Mouse (Mus musculus): ENCODE data around the gene Lyst. TPM values are rescaled to one million over a fixed set of nuclear protein-coding genes. Genes with fewer than 3 reads are reported as not detected.

The Lyst gene
- total and polyA plus RNA-seq, 3 experiments: 2.0 to 6.8 (median 6.7) TPM

DNA sequence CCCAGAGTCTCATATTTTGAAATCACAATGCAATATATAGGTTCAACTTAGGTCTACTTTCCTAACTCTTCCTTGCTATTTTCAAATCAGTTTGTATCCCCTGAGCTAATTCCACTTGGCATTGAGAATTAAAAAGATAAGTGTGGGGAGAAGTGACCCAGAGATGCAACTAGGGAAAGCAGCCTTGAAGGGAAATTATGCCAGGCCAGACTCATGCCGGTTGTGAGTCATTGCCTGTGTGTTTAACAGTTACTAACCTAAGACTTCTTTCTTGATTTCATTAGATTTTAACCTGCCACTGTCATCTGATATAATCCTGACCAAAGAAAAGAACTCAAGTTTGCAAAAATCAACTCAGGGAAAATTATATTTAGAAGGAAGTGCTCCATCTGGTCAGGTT is 43.5 kb downstream of the Lyst start:
- H3K36me3 ChIP-seq (ENCODE audit: control insufficient read depth, insufficient read depth, low read length): 0 out of 2 replicates have a peak, but pooled peaks cover 2% of the 10 kb centered on the region
- H3K4me3 ChIP-seq: no peak overlapping the region
- intact Hi-C loops (cut with DNase I): no loop called here
- no peaks in the 10 kb centered on the region; the same call in 1 of the 2 replicates for H3K4me1 ChIP-seq (ENCODE audit: control insufficient read depth, insufficient read depth, low read length)
- no peaks in the 10 kb centered on the region for H3K27me3 ChIP-seq (ENCODE audit: control insufficient read depth, insufficient read depth, low read length)
- no peak for DNase-seq
- H3K9ac ChIP-seq (ENCODE audit: low read depth, low read length): no peak overlapping the region
- WGBS: 69% methylated on average over 1 of the region's 1 CpGs
- no peaks in the 10 kb centered on the region for H3K79me2 ChIP-seq (replicated peaks; ENCODE audit: control insufficient read depth, insufficient read depth, low read length)
- no peak overlapping the region for H3K27ac ChIP-seq
- TF ChIP-seq POLR2A (IDR thresholded peaks at IDR 0.05; ENCODE audit: insufficient read depth, low read depth, low read length): no peak
- TF ChIP-seq CTCF (IDR thresholded peaks at IDR 0.05): no peak
- no peak for TF ChIP-seq EP300 (IDR thresholded peaks at IDR 0.05; ENCODE audit: insufficient read depth, low read depth, low read length)

DNA sequence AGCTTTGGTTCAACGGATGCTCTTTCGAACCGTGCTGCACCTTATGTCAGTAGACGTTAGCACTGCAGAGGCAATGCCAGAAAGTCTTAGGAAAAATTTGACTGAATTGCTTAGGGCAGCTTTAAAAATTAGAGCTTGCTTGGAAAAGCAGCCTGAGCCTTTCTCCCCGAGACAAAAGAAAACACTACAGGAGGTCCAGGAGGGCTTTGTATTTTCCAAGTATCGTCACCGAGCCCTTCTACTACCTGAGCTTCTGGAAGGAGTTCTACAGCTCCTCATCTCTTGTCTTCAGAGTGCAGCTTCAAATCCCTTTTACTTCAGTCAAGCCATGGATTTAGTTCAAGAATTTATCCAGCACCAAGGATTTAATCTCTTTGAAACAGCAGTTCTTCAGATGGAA is 44.5 kb downstream of the Lyst start:
- Histone ChIP-seq H3K27me3 (ENCODE audit: control insufficient read depth, insufficient read depth, low read length) (no peaks in the 10 kb centered on the region), H3K79me2 (replicated peaks; ENCODE audit: control insufficient read depth, insufficient read depth, low read length) (no peaks in the 10 kb centered on the region), H3K36me3 (ENCODE audit: control insufficient read depth, insufficient read depth, low read length) (0 out of 2 replicates have a peak, but pooled peaks cover 2% of the 10 kb centered on the region), H3K4me1 (ENCODE audit: control insufficient read depth, insufficient read depth, low read length) (no peaks in the 10 kb centered on the region; the same call in 1 of the 2 replicates), H3K27ac (no peak overlapping the region), H3K4me3 (no peak overlapping the region), H3K9ac (ENCODE audit: low read depth, low read length) (no peak overlapping the region)
- WGBS: 76% methylated on average over 7 of the region's 7 CpGs
- no peak for DNase-seq
- intact Hi-C loops (cut with DNase I): no loop called here
- TF ChIP-seq EP300 (IDR thresholded peaks at IDR 0.05; ENCODE audit: insufficient read depth, low read depth, low read length): no peak
- no peak for TF ChIP-seq POLR2A (IDR thresholded peaks at IDR 0.05; ENCODE audit: insufficient read depth, low read depth, low read length)
- no peak for TF ChIP-seq CTCF (IDR thresholded peaks at IDR 0.05)

DNA sequence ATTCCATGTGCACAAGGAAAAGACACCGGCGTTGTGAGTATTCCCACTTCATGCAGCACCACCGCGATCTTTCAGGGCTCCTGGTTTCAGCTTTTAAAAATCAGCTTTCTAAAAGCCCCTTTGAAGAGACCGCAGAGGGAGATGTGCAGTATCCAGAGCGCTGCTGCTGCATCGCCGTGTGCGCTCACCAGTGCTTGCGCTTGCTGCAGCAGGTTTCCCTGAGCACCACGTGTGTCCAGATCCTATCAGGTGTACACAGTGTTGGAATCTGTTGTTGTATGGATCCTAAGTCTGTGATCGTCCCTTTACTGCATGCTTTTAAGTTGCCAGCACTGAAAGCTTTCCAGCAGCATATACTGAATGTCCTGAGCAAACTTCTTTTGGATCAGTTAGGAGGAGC is 45.0 kb downstream of the Lyst start:
- WGBS: 87% methylated on average over 12 of the region's 12 CpGs
- intact Hi-C loops (cut with DNase I): no loop called here

DNA sequence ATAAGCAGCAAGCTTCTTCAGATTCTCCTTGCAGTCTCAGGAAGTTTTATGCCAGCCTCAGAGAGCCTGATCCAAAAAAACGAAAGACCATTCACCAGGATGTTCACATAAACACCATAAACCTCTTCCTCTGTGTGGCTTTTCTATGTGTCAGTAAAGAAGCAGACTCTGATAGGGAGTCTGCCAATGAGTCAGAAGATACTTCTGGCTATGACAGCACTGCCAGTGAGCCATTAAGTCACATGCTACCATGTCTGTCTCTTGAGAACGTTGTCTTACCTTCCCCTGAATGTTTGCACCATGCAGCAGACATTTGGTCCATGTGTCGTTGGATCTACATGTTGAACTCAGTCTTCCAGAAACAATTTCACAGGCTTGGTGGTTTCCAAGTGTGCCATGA is 47.4 kb downstream of the Lyst start:
- no peaks in the 10 kb centered on the region for H3K27me3 ChIP-seq (ENCODE audit: control insufficient read depth, insufficient read depth, low read length)
- H3K79me2 ChIP-seq (replicated peaks; ENCODE audit: control insufficient read depth, insufficient read depth, low read length): no peaks in the 10 kb centered on the region
- intact Hi-C loops (cut with DNase I): no loop called here
- H3K36me3 ChIP-seq (ENCODE audit: control insufficient read depth, insufficient read depth, low read length): 0 out of 2 replicates have a peak, but pooled peaks cover 2% of the 10 kb centered on the region
- TF ChIP-seq EP300 (IDR thresholded peaks at IDR 0.05; ENCODE audit: insufficient read depth, low read depth, low read length): no peak
- no peak for TF ChIP-seq CTCF (IDR thresholded peaks at IDR 0.05)
- no peak for TF ChIP-seq POLR2A (IDR thresholded peaks at IDR 0.05; ENCODE audit: insufficient read depth, low read depth, low read length)
- no peak overlapping the region for H3K9ac ChIP-seq (ENCODE audit: low read depth, low read length)
- DNase-seq: no peak
- H3K4me3 ChIP-seq: no peak overlapping the region
- H3K4me1 ChIP-seq (ENCODE audit: control insufficient read depth, insufficient read depth, low read length): no peaks in the 10 kb centered on the region; the same call in 1 of the 2 replicates
- 49% methylated on average over 3 of the region's 3 CpGs for WGBS
- no peak overlapping the region for H3K27ac ChIP-seq

More for the DNA sequence above, 45.0 kb downstream of the Lyst start:
- Histone ChIP-seq H3K79me2 (replicated peaks; ENCODE audit: control insufficient read depth, insufficient read depth, low read length) (no peaks in the 10 kb centered on the region), H3K4me3 (no peak overlapping the region), H3K9ac (ENCODE audit: low read depth, low read length) (no peak overlapping the region), H3K36me3 (ENCODE audit: control insufficient read depth, insufficient read depth, low read length) (0 out of 2 replicates have a peak, but pooled peaks cover 2% of the 10 kb centered on the region), H3K27me3 (ENCODE audit: control insufficient read depth, insufficient read depth, low read length) (no peaks in the 10 kb centered on the region), H3K4me1 (ENCODE audit: control insufficient read depth, insufficient read depth, low read length) (no peaks in the 10 kb centered on the region; the same call in 1 of the 2 replicates), H3K27ac (no peak overlapping the region)
- no peak for DNase-seq
- no peak for TF ChIP-seq POLR2A (IDR thresholded peaks at IDR 0.05; ENCODE audit: insufficient read depth, low read depth, low read length)
- TF ChIP-seq CTCF (IDR thresholded peaks at IDR 0.05): no peak
- TF ChIP-seq EP300 (IDR thresholded peaks at IDR 0.05; ENCODE audit: insufficient read depth, low read depth, low read length): no peak

DNA sequence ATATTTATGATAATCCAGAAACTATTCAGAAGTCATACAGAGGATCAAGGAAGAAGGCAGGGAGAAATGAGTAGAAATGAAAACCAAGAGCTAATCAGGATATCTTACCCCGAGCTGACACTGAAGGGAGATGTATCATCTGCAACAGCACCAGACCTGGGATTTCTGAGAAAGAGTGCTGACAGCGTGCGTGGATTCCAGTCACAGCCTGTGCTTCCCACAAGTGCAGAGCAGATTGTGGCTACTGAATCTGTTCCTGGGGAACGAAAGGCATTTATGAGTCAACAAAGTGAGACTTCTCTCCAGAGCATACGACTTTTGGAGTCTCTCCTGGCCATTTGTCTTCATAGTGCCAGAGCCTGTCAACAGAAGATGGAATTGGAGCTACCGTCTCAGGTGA is 47.8 kb downstream of the Lyst start:
- Histone ChIP-seq H3K4me1 (ENCODE audit: control insufficient read depth, insufficient read depth, low read length) (no peaks in the 10 kb centered on the region; the same call in 1 of the 2 replicates), H3K27me3 (ENCODE audit: control insufficient read depth, insufficient read depth, low read length) (no peaks in the 10 kb centered on the region), H3K4me3 (no peak overlapping the region), H3K27ac (no peak overlapping the region), H3K79me2 (replicated peaks; ENCODE audit: control insufficient read depth, insufficient read depth, low read length) (no peaks in the 10 kb centered on the region), H3K9ac (ENCODE audit: low read depth, low read length) (no peak overlapping the region), H3K36me3 (ENCODE audit: control insufficient read depth, insufficient read depth, low read length) (0 out of 2 replicates have a peak, but pooled peaks cover 2% of the 10 kb centered on the region)
- 79% methylated on average over 6 of the region's 6 CpGs for WGBS
- DNase-seq: no peak
- TF ChIP-seq POLR2A (IDR thresholded peaks at IDR 0.05; ENCODE audit: insufficient read depth, low read depth, low read length) (no peak), EP300 (IDR thresholded peaks at IDR 0.05; ENCODE audit: insufficient read depth, low read depth, low read length) (no peak), CTCF (IDR thresholded peaks at IDR 0.05) (no peak)
- intact Hi-C loops (cut with DNase I): no loop called here

DNA sequence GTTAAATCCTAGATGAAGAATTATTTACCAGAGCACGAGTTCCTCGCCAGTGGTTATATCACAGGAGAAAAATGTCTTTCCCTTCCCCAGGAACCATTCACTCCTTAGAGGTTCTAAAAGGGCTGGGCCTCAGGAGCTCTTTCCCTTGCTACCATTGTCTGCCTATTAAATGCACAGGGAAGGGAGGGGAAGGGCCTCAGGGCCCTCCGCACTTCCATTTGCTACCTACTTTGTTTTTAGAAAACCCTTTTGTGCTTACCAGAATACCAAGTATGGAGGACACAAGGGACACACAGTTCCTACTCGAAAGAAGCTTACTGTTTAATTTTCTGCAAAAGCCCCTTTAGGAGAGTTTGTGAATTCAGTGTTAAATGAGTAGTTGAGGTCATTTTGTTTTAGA is 48.5 kb downstream of the Lyst start:
- Histone ChIP-seq H3K79me2 (replicated peaks; ENCODE audit: control insufficient read depth, insufficient read depth, low read length) (no peaks in the 10 kb centered on the region), H3K27ac (no peak overlapping the region), H3K4me1 (ENCODE audit: control insufficient read depth, insufficient read depth, low read length) (no peaks in the 10 kb centered on the region; the same call in 1 of the 2 replicates), H3K36me3 (ENCODE audit: control insufficient read depth, insufficient read depth, low read length) (0 out of 2 replicates have a peak, but pooled peaks cover 2% of the 10 kb centered on the region), H3K9ac (ENCODE audit: low read depth, low read length) (no peak overlapping the region), H3K27me3 (ENCODE audit: control insufficient read depth, insufficient read depth, low read length) (no peaks in the 10 kb centered on the region), H3K4me3 (no peak overlapping the region)
- TF ChIP-seq CTCF (IDR thresholded peaks at IDR 0.05): no peak
- no peak for TF ChIP-seq POLR2A (IDR thresholded peaks at IDR 0.05; ENCODE audit: insufficient read depth, low read depth, low read length)
- TF ChIP-seq EP300 (IDR thresholded peaks at IDR 0.05; ENCODE audit: insufficient read depth, low read depth, low read length): no peak
- no peak for DNase-seq
- 83% methylated on average over 4 of the region's 4 CpGs for WGBS
- intact Hi-C loops (cut with DNase I): no loop called here

Measured in heart, adult 2 months (tissue).